Mouse (Mus musculus): ENCODE measurements at regions not wholly inside any gene's neighbourhood (a gene's known extent, or its start where the extent isn't known, plus 50 kb on each side); places are given as distances from the start of the nearest gene placed in this dataset.

DNA sequence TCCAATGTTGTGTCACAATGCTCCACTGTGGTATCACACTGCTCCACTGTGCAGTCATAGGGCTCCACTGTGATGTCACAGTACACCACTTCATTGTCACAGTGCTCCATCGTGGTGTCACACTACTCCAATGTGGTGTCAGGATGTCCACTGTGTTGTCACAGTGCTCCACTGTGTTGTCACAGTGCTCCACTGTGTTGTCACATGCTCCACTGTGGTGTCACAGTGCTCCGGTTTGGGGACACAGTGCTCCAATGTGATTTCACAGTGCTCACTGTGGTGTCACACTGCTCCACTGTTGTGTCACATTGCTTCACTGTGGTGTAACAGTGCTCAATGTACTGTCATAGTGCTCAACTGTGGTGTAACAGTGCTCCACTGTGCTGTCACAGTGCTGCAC is 108.1 kb upstream of the Scaf8 start:
- Histone ChIP-seq H3K27me3 (ENCODE audit: control insufficient read depth, insufficient read depth, low read length) (no peaks in the 10 kb centered on the region), H3K9ac (replicated peaks; ENCODE audit: low read depth, low read length) (no peak overlapping the region), H3K27ac (ENCODE audit: low read depth) (no peak overlapping the region), H3K4me1 (ENCODE audit: control insufficient read depth, insufficient read depth) (no peaks in the 10 kb centered on the region), H3K36me3 (replicated peaks; ENCODE audit: control insufficient read depth, insufficient read depth, low read length) (no peaks in the 10 kb centered on the region), H3K9me3 (replicated peaks; ENCODE audit: control insufficient read depth, low read length) (peaks cover 31% of the 10 kb centered on the region), H3K4me2 (ENCODE audit: low read depth, low read length) (no peak overlapping the region), H3K4me3 (ENCODE audit: low read depth, low read length) (no peak overlapping the region)
- DNase-seq (ENCODE audit: low spot score) (no peak), ATAC-seq (ENCODE audit: insufficient read depth, low read depth) (no peak)
- TF ChIP-seq EP300 (IDR thresholded peaks at IDR 0.05; ENCODE audit: low read depth) (no peak), CTCF (IDR thresholded peaks at IDR 0.05; ENCODE audit: low read depth) (no peak)
- WGBS: 71% methylated on average over 2 of the region's 2 CpGs

DNA sequence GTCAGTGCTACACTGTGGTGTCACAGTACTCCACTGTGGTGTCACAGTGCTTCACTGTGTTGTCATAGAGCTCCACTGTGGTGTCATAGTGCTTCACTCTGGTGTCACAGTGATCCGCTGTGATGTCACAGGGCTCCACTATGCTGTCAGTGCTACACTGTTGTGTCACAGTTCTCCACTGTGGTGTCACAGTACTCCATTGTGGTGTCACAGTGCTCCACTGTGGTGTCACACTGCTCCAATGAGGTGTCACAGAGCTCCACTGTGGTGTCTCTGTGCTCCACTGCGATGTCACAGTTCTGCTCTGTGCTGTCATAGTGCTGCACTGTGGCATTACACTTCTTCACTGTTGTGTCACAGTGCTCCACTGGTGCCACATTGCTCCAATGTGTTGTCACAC is 107.5 kb upstream of the Scaf8 start:
- no peaks in the 10 kb centered on the region for H3K36me3 ChIP-seq (replicated peaks; ENCODE audit: control insufficient read depth, insufficient read depth, low read length)
- TF ChIP-seq CTCF (IDR thresholded peaks at IDR 0.05; ENCODE audit: low read depth): no peak
- H3K4me3 ChIP-seq (ENCODE audit: low read depth, low read length): no peak overlapping the region
- DNase-seq (ENCODE audit: low spot score) (no peak), ATAC-seq (ENCODE audit: insufficient read depth, low read depth) (0 out of 2 replicates have a peak, but pooled peaks have one; percentile 3)
- no peaks in the 10 kb centered on the region for H3K27me3 ChIP-seq (ENCODE audit: control insufficient read depth, insufficient read depth, low read length)
- 63% methylated on average over 2 of the region's 2 CpGs for WGBS
- H3K27ac ChIP-seq (ENCODE audit: low read depth): no peak overlapping the region
- H3K9ac ChIP-seq (replicated peaks; ENCODE audit: low read depth, low read length): no peak overlapping the region
- H3K4me1 ChIP-seq (ENCODE audit: control insufficient read depth, insufficient read depth): no peaks in the 10 kb centered on the region
- H3K9me3 ChIP-seq (replicated peaks; ENCODE audit: control insufficient read depth, low read length): peaks cover 37% of the 10 kb centered on the region
- H3K4me2 ChIP-seq (ENCODE audit: low read depth, low read length): no peak overlapping the region

DNA sequence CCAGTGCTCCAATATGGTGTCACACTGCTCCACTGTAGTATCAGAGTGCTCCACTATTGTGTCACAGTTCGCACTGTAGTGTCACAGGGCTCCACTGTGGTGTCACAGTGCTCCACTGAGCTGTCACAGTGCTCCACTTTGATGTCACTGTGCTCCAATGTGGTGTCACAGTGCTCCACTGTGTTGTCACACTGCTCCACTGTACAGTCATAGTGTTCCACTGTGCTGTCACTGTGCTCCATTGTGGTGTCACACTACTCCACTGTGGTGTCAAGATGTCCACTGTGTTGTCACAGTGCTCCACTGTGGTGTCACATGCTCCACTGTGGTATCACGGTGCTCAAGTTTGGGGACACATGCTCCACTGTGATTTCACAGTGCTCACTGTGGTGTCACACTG is 104.8 kb upstream of the Scaf8 start:
- H3K9me3 ChIP-seq (replicated peaks; ENCODE audit: control insufficient read depth, low read length): peaks cover 41% of the 10 kb centered on the region
- no peak overlapping the region for H3K4me2 ChIP-seq (ENCODE audit: low read depth, low read length)
- DNase-seq (ENCODE audit: low spot score) (no peak), ATAC-seq (ENCODE audit: insufficient read depth, low read depth) (no peak)
- no peaks in the 10 kb centered on the region for H3K27me3 ChIP-seq (ENCODE audit: control insufficient read depth, insufficient read depth, low read length)
- H3K36me3 ChIP-seq (replicated peaks; ENCODE audit: control insufficient read depth, insufficient read depth, low read length): no peaks in the 10 kb centered on the region
- no peak overlapping the region for H3K4me3 ChIP-seq (ENCODE audit: low read depth, low read length)
- TF ChIP-seq EP300 (IDR thresholded peaks at IDR 0.05; ENCODE audit: low read depth) (no peak), CTCF (IDR thresholded peaks at IDR 0.05; ENCODE audit: low read depth) (no peak)
- H3K4me1 ChIP-seq (ENCODE audit: control insufficient read depth, insufficient read depth): no peaks in the 10 kb centered on the region
- 52% methylated on average over 2 of the region's 2 CpGs for WGBS
- H3K9ac ChIP-seq (replicated peaks; ENCODE audit: low read depth, low read length): no peak overlapping the region
- no peak overlapping the region for H3K27ac ChIP-seq (ENCODE audit: low read depth)

DNA sequence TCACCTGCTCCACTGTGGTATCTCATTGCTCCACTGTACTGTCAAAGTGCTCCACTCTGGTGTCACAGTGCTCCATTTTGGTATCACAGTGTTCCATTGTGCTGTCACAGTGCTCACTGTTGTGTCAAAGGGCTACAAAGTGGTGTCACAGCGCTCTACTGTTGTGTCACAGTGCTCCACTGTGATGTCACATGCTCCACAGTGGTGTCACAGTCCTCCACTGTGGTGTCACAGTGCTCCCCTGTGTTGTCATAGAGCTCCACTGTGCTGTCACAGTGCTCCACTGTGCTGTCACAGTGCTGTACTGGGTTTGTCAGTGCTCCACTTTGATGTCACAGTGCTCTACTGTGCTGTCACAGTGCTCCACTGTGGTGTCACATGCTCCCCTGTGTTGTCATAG is 102.7 kb upstream of the Scaf8 start:
- no peak overlapping the region for H3K27ac ChIP-seq (ENCODE audit: low read depth)
- TF ChIP-seq CTCF (IDR thresholded peaks at IDR 0.05; ENCODE audit: low read depth) (no peak), EP300 (IDR thresholded peaks at IDR 0.05; ENCODE audit: low read depth) (no peak)
- no peak overlapping the region for H3K4me2 ChIP-seq (ENCODE audit: low read depth, low read length)
- no peaks in the 10 kb centered on the region for H3K36me3 ChIP-seq (replicated peaks; ENCODE audit: control insufficient read depth, insufficient read depth, low read length)
- no peaks in the 10 kb centered on the region for H3K4me1 ChIP-seq (ENCODE audit: control insufficient read depth, insufficient read depth)
- H3K27me3 ChIP-seq (ENCODE audit: control insufficient read depth, insufficient read depth, low read length): no peaks in the 10 kb centered on the region
- 41% methylated on average over 1 of the region's 1 CpGs for WGBS
- no peak overlapping the region for H3K9ac ChIP-seq (replicated peaks; ENCODE audit: low read depth, low read length)
- ATAC-seq (ENCODE audit: insufficient read depth, low read depth) (no peak), DNase-seq (ENCODE audit: low spot score) (no peak)
- no peak overlapping the region for H3K4me3 ChIP-seq (ENCODE audit: low read depth, low read length)
- H3K9me3 ChIP-seq (replicated peaks; ENCODE audit: control insufficient read depth, low read length): peaks cover 38% of the 10 kb centered on the region

DNA sequence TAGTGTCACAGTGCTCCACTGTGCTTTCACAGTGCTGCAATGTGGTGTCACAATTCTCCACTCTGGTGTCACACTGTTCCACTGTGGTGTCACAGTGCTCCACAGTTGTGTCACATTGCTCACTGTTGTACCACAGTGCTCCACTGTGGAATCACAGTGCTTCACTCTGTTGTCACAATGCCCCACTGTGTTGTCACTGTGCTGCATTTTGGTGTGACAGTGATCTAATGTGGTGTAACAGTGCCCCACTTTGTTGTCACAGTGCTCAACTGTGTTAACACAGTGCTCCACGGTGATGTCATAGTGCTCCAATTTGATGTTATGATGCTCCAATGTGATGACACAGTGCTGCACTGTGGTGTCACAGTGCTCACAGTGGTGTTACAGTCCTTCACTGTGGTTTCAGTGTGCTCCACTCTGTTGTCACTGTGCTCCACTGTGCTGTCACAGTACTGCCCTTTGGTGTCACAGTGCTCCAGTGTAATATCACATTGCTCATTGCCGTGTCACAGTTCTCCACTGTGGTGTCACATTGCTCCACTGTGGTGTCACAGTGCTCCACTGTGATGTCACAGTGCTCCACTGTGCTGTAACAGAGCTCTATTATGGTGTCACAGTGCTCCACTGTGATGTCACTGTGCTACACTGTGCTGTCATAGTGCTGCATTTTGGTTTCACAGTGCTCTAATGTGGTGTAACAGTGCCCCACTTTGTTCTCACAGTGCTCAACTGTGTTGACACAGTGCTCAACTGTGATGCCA is 95.0 kb upstream of the Scaf8 start:
- Histone ChIP-seq H3K27ac (ENCODE audit: low read depth) (no peak overlapping the region), H3K36me3 (replicated peaks; ENCODE audit: control insufficient read depth, insufficient read depth, low read length) (no peaks in the 10 kb centered on the region), H3K4me2 (ENCODE audit: low read depth, low read length) (no peak overlapping the region), H3K9ac (replicated peaks; ENCODE audit: low read depth, low read length) (no peak overlapping the region), H3K4me3 (ENCODE audit: low read depth, low read length) (no peak overlapping the region), H3K27me3 (ENCODE audit: control insufficient read depth, insufficient read depth, low read length) (no peaks in the 10 kb centered on the region), H3K4me1 (ENCODE audit: control insufficient read depth, insufficient read depth) (no peaks in the 10 kb centered on the region), H3K9me3 (replicated peaks; ENCODE audit: control insufficient read depth, low read length) (0 out of 2 replicates have a peak, but pooled peaks cover 19% of the 10 kb centered on the region)
- WGBS: 80% methylated on average over 2 of the region's 2 CpGs
- TF ChIP-seq EP300 (IDR thresholded peaks at IDR 0.05; ENCODE audit: low read depth) (no peak), CTCF (IDR thresholded peaks at IDR 0.05; ENCODE audit: low read depth) (no peak)
- DNase-seq (ENCODE audit: low spot score): no peak
- no peak for ATAC-seq (ENCODE audit: insufficient read depth, low read depth)

DNA sequence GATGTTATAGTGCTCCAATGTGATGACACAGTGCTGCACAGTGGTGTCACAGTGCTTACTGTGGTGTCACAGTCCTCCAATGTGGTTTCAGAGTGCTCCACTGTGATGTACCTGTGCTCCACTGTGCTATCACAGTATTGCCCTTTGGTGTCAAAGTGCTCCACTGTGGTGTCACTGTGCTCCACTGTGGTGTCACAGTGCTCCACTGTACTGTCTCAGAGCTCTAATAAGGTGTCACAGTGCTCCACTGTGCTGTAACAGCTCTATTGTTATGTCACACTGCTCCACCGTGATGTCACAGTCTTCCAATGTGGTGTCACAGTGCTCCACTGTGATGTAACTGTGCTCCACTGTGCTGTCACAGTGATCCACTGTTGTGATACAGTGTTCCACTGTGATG is 94.4 kb upstream of the Scaf8 start:
- WGBS: 85% methylated on average over 1 of the region's 1 CpGs
- Histone ChIP-seq H3K27me3 (ENCODE audit: control insufficient read depth, insufficient read depth, low read length) (no peaks in the 10 kb centered on the region), H3K9ac (replicated peaks; ENCODE audit: low read depth, low read length) (no peak overlapping the region), H3K4me3 (ENCODE audit: low read depth, low read length) (no peak overlapping the region), H3K36me3 (replicated peaks; ENCODE audit: control insufficient read depth, insufficient read depth, low read length) (no peaks in the 10 kb centered on the region), H3K4me1 (ENCODE audit: control insufficient read depth, insufficient read depth) (no peaks in the 10 kb centered on the region), H3K4me2 (ENCODE audit: low read depth, low read length) (no peak overlapping the region), H3K9me3 (replicated peaks; ENCODE audit: control insufficient read depth, low read length) (0 out of 2 replicates have a peak, but pooled peaks cover 19% of the 10 kb centered on the region), H3K27ac (ENCODE audit: low read depth) (no peak overlapping the region)
- no peak for ATAC-seq (ENCODE audit: insufficient read depth, low read depth)
- no peak for DNase-seq (ENCODE audit: low spot score)
- TF ChIP-seq EP300 (IDR thresholded peaks at IDR 0.05; ENCODE audit: low read depth) (no peak), CTCF (IDR thresholded peaks at IDR 0.05; ENCODE audit: low read depth) (no peak)
